Mouse (Mus musculus): ENCODE data around the gene Pxn. TPM values are rescaled to one million over a fixed set of nuclear protein-coding genes. Genes with fewer than 3 reads are reported as not detected.

Pxn gene
- 75.3 TPM for polyA plus RNA-seq (2017; shearing (Covaris generic))

GRCm38 (mm10) chr5:115506454-115507201 lies at the start of gene Pxn:
TSS of gene Pxn (plus strand) at chr5:115506676.

GRCm38 (mm10) chr5:115465642-115466420 lies 40.6 kb upstream of the Pxn start, which contains the start of gene Pla2g1b:
TSS of gene Pla2g1b (plus strand) at chr5:115466262.

DNA sequence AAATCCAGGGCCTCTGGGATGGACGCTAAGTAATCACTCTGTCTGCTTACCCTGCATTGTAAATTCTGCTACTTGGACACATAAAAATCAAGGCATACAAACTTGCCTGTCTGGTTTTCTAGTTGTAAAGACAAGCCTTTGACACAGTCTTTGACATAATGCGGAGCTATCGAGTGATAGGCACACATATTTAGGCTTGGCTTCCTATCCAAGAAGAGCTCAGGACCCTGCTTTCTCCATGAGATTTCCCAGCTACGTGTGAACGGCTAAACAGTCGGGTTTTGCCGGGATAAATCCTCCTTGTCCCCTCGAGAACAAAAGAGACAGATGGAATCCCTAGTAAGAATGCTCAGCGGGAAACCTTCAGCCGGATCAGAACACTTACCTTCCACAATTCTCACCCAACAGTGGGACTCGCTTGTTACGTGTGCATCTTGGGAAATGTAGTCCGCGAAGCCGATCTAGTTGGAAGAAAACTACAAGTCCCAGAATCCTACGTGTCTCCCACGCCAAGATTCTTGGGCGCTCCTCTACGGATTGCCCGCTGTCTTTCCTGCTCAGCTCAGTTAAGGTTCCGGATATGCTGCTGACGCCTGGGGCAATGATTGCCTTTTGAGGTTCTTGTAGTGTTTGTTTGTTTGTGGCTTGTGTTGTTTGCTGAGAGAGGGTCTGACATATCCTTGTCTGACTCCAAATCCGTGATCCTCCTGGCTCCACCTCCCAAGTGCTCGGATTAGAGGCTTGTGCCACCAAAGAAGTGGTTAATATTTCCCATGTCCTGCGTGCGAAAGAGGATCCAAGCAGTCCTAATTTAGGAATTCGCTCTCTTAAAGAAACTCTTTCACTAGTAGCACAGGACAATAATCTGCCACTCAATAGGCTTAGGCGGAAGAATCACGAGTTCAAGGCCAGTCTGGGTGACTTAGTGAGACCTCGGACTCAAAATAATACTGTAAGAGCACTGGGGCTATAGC lies 22.2 kb upstream of the Pxn start, which contains the start of gene Sirt4:
Gene Sirt4, minus strand, starts transcription at position 779 of the 974 bp plus-strand sequence.

GRCm38 (mm10) chr5:115559237-115560101 lies 53.0 kb downstream of the Pxn start, which contains the start of gene Rplp0:
TSS of gene Rplp0 (plus strand) at chr5:115559467.

DNA sequence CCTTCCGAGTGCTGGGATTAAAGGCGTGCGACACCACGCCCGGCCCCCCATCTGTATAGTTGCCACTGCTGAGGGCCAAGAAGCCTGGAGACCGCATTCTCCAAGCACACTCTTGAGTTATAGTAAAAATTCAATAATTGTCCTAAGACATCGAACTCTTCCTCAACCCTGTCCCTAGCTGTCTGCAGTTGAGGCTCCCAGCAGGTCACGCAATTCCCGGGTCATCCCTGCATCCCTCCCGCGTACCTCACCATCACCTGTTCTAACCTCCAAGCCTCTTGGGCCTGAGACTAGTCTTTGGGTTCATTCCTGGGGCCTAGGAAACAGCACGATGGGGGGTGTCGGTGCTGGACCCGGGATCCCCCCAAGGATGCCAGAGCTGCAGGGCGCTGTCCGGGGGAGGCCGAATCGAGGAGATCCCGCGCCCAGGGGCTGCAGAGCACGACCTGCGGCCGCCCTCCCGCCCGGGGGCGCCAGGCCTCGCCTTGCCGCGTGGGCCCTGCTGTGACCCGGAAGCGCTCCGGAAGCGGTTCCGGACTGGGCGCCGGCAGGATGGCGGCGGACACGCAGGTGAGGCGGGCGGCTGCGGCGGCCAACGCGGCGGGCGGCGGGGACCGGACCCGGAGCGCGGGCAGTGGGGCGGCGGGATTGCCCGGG lies 58.4 kb downstream of the Pxn start, which contains the start of gene Gcn1l1:
Gene Gcn1l1, plus strand, starts transcription at position 518 of the 657 bp plus-strand sequence.

Other genes starting within 250 kb of the Pxn start
- gene Rnf10, start 233.8 kb upstream of the Pxn start, polyA plus RNA-seq (2017; shearing (Covaris generic)), result 142 TPM
- gene Coq5, start 227.0 kb upstream of the Pxn start, polyA plus RNA-seq (2017; shearing (Covaris generic)), result 43.4 TPM
- gene Dynll1, start 205.7 kb upstream of the Pxn start, polyA plus RNA-seq (2017; shearing (Covaris generic)), result 366 TPM
- gene Srsf9, start 179.5 kb upstream of the Pxn start, polyA plus RNA-seq (2017; shearing (Covaris generic)), result 71.4 TPM
- gene Gatc, start 165.5 kb upstream of the Pxn start, polyA plus RNA-seq (2017; shearing (Covaris generic)), result 7.8 TPM
- 21.0 TPM for gene Triap1, start 165.5 kb upstream of the Pxn start, polyA plus RNA-seq (2017; shearing (Covaris generic))
- 423 TPM for gene Cox6a1, start 157.7 kb upstream of the Pxn start, polyA plus RNA-seq (2017; shearing (Covaris generic))
- gene Msi1, start 77.1 kb upstream of the Pxn start, polyA plus RNA-seq (2017; shearing (Covaris generic)), result not detected
- not detected for gene Pla2g1b, start 40.4 kb upstream of the Pxn start, polyA plus RNA-seq (2017; shearing (Covaris generic))
- gene Sirt4, start 22.0 kb upstream of the Pxn start, polyA plus RNA-seq (2017; shearing (Covaris generic)), result 17.6 TPM
- gene Rplp0, start 52.8 kb downstream of the Pxn start, polyA plus RNA-seq (2017; shearing (Covaris generic)), result 2,166 TPM
- 53.7 TPM for gene Gcn1l1, start 58.6 kb downstream of the Pxn start, polyA plus RNA-seq (2017; shearing (Covaris generic))
- 17.5 TPM for gene Rab35, start 125.2 kb downstream of the Pxn start, polyA plus RNA-seq (2017; shearing (Covaris generic))
- gene Bicdl1, start 224.9 kb downstream of the Pxn start, polyA plus RNA-seq (2017; shearing (Covaris generic)), result 75.7 TPM

All from effector memory CD4-positive, alpha-beta T cell, adult 5 months (primary cell).